ENCODE assay signal across 19 mouse cellular contexts in the genomic region with DNA sequence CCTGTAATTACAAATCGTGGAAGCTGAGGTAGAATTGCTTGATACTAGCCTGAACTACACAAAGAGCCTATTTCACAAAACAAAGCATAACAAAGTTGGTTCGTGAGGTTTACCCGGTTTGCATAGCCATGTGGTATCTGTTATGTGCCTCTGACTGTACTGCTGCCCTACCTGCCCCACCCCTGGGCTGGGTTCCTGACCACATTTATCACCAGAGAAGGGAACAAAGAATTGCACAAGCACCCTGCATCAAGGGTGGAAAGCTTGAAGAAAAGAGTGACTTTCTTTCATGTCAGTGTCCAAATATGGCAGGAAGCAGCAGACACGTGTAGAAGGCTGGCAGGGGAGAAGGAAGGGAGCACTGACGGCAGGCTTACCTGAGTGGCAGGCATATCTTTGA. TPM values are rescaled to one million over a fixed set of nuclear protein-coding genes. Genes with fewer than 3 reads are reported as not detected.
DNase-seq lines count a peak whose midpoint lies in the region; ATAC-seq and TF ChIP-seq lines count a peak whose summit lies in the region.
"Had no signal": no experiment of that assay in that cellular context is flagged by ENCODE, and none has a peak within 500 bp of the region (broad histone marks: within the 10 kb centered on the region; RNA-seq: fewer than 3 reads in every experiment).

No protein-coding gene starts in this region.

- H3K27me3 ChIP-seq in embryonic facial prominence, embryonic 15.5 days = no peaks in the 10 kb centered on the region
- no peaks in the 10 kb centered on the region for H3K27me3 ChIP-seq in embryonic facial prominence, embryonic 10.5 days (replicated peaks; ENCODE audit: low read depth, poor library complexity, severe bottlenecking)
- no peaks in the 10 kb centered on the region for H3K27me3 ChIP-seq in intestine, postnatal 0 days (replicated peaks; ENCODE audit: control insufficient read depth, insufficient read depth, low read length)
- H3K27me3 ChIP-seq in stomach, embryonic 16.5 days (ENCODE audit: control insufficient read depth, insufficient read depth, low read length) = no peaks in the 10 kb centered on the region
- H3K27me3 ChIP-seq: embryonic facial prominence, embryonic 13.5 days; neural tube, embryonic 15.5 days; Patski had no signal

- no peak for ATAC-seq in embryonic facial prominence, embryonic 15.5 days (ENCODE audit: insufficient number of reproducible peaks, low FRiP score, low TSS enrichment, low read depth)
- peak; percentile 65 for ATAC-seq in intestine, postnatal 0 days
- peak; percentile 81; the same call in 1 of the 2 replicates for ATAC-seq in stomach, embryonic 16.5 days (ENCODE audit: insufficient read depth, low FRiP score)
- ATAC-seq: forebrain, embryonic 16.5 days; Patski had no signal

- no peak overlapping the region for H3K4me3 ChIP-seq in embryonic facial prominence, embryonic 15.5 days (replicated peaks)
- H3K4me3 ChIP-seq in embryonic facial prominence, embryonic 10.5 days = no peak overlapping the region
- no peak overlapping the region for H3K4me3 ChIP-seq in intestine, postnatal 0 days (ENCODE audit: low read depth, low read length)
- H3K4me3 ChIP-seq in stomach, embryonic 16.5 days (replicated peaks; ENCODE audit: low read length) = no peak overlapping the region
- H3K4me3 ChIP-seq: embryonic facial prominence, embryonic 13.5 days; midbrain, embryonic 10.5 days; neural tube, embryonic 15.5 days had no signal

- H3K9me3 ChIP-seq in embryonic facial prominence, embryonic 15.5 days (replicated peaks) = no peaks in the 10 kb centered on the region
- H3K9me3 ChIP-seq in embryonic facial prominence, embryonic 10.5 days = no peaks in the 10 kb centered on the region
- no peaks in the 10 kb centered on the region for H3K9me3 ChIP-seq in intestine, postnatal 0 days (ENCODE audit: control insufficient read depth)
- H3K9me3 ChIP-seq in stomach, embryonic 16.5 days (replicated peaks; ENCODE audit: control insufficient read depth, low read length) = no peaks in the 10 kb centered on the region
- H3K9me3 ChIP-seq: embryonic facial prominence, embryonic 13.5 days; midbrain, embryonic 10.5 days; neural tube, embryonic 15.5 days had no signal

- peaks cover 73% of the 10 kb centered on the region for H3K36me3 ChIP-seq in embryonic facial prominence, embryonic 15.5 days
- peaks cover 92% of the 10 kb centered on the region for H3K36me3 ChIP-seq in embryonic facial prominence, embryonic 10.5 days (replicated peaks)
- H3K36me3 ChIP-seq in intestine, postnatal 0 days (ENCODE audit: control insufficient read depth, insufficient read depth) = peaks cover 22% of the 10 kb centered on the region; the same call in 1 of the 2 replicates
- no peaks in the 10 kb centered on the region for H3K36me3 ChIP-seq in stomach, embryonic 16.5 days (ENCODE audit: control insufficient read depth, insufficient read depth, low read length)

- no peak for TF ChIP-seq CTCF in intestine, postnatal 0 days (IDR thresholded peaks at IDR 0.05; ENCODE audit: low read depth)

- no peaks in the 10 kb centered on the region for H3K4me1 ChIP-seq in embryonic facial prominence, embryonic 15.5 days
- 0 out of 2 replicates have a peak, but pooled peaks cover 5% of the 10 kb centered on the region for H3K4me1 ChIP-seq in embryonic facial prominence, embryonic 10.5 days
- no peaks in the 10 kb centered on the region for H3K4me1 ChIP-seq in intestine, postnatal 0 days (replicated peaks; ENCODE audit: control insufficient read depth, insufficient read depth, low read length)
- H3K4me1 ChIP-seq in stomach, embryonic 16.5 days (ENCODE audit: control insufficient read depth, insufficient read depth, low read length) = no peaks in the 10 kb centered on the region
- H3K4me1 ChIP-seq: embryonic facial prominence, embryonic 13.5 days; midbrain, embryonic 10.5 days; neural tube, embryonic 15.5 days had no signal

- no peak overlapping the region for H3K9ac ChIP-seq in embryonic facial prominence, embryonic 15.5 days
- no peak overlapping the region for H3K9ac ChIP-seq in intestine, postnatal 0 days (ENCODE audit: low read depth, low read length)
- H3K9ac ChIP-seq in stomach, embryonic 16.5 days (ENCODE audit: low read length) = no peak overlapping the region
- H3K9ac ChIP-seq: neural tube, embryonic 15.5 days had no signal

- H3K4me2 ChIP-seq in embryonic facial prominence, embryonic 15.5 days (replicated peaks) = no peak overlapping the region
- H3K4me2 ChIP-seq in intestine, postnatal 0 days (replicated peaks; ENCODE audit: low read depth) = no peak overlapping the region
- no peak overlapping the region for H3K4me2 ChIP-seq in stomach, embryonic 16.5 days (ENCODE audit: low read depth, low read length)
- H3K4me2 ChIP-seq: embryonic facial prominence, embryonic 13.5 days; neural tube, embryonic 15.5 days had no signal

- WGBS in embryonic facial prominence, embryonic 15.5 days = 66% methylated on average over 5 of the region's 5 CpGs
- 87% methylated on average over 5 of the region's 5 CpGs for WGBS in embryonic facial prominence, embryonic 10.5 days
- 37% methylated on average over 5 of the region's 5 CpGs for WGBS in intestine, postnatal 0 days
- WGBS in stomach, embryonic 16.5 days = 68% methylated on average over 5 of the region's 5 CpGs

- DNase-seq in embryonic facial prominence, embryonic 10.5 days (ENCODE audit: low spot score) = no peak
- DNase-seq in CD8-positive naive resting alpha-beta T cell, adult 2 months (ENCODE audit: low read depth in 2 of 2, low spot score in 2 of 2) = peak; percentile 82 to 89
- DNase-seq in kidney, adult 8-10 months = no peak
- no peak for DNase-seq in c-Kit-positive CD71-positive TER-119-positive erythroid progenitor cells, embryonic 14.5 days (ENCODE audit: low spot score)
- no peak for DNase-seq in urinary bladder, postnatal 4 days (ENCODE audit: low spot score in 2 of 2)
- DNase-seq: adrenal gland, postnatal 36 days; cerebellum, adult 9-11 months; heart, adult 18-20 months; kidney, postnatal 25 days had no signal

- H3K27ac ChIP-seq in embryonic facial prominence, embryonic 15.5 days (replicated peaks) = peak overlapping the region; percentile 35
- H3K27ac ChIP-seq in embryonic facial prominence, embryonic 10.5 days (replicated peaks) = no peak overlapping the region
- H3K27ac ChIP-seq in intestine, postnatal 0 days (ENCODE audit: low read depth, low read length) = no peak overlapping the region
- peak overlapping the region; percentile 73 for H3K27ac ChIP-seq in stomach, embryonic 16.5 days (ENCODE audit: low read length)
- H3K27ac ChIP-seq: embryonic facial prominence, embryonic 13.5 days; midbrain, embryonic 10.5 days; neural tube, embryonic 15.5 days had no signal

RNA-seq across cellular contexts. Expression of gene Limd2, which starts 6.8 kb away (rescaled TPM):
- polyA plus RNA-seq in embryonic facial prominence, embryonic 15.5 days (2015; fragmentation: Nextera tagmentation; extraction: Ambion mirVana) = 250 and 257 TPM in 2 replicates
- polyA plus RNA-seq in embryonic facial prominence, embryonic 10.5 days (2016; fragmentation: Nextera tagmentation; extraction: Ambion mirVana) = 445 and 476 TPM in 2 replicates
- 32.6 and 34.6 TPM in 2 replicates for polyA plus RNA-seq in intestine, postnatal 0 days (2015; fragmentation: Nextera tagmentation; extraction: Ambion mirVana)
- 95.6 and 111 TPM in 2 replicates for polyA plus RNA-seq in stomach, embryonic 16.5 days (2015; fragmentation: Nextera tagmentation; extraction: Ambion mirVana)

RNA-seq across cellular contexts. Expression of gene Gm10840, which starts 6.8 kb away (rescaled TPM):
- 0.71 TPM in 1 of 2 replicates, not detected in the other for polyA plus RNA-seq in embryonic facial prominence, embryonic 15.5 days (2015; fragmentation: Nextera tagmentation; extraction: Ambion mirVana)
- 1.5 TPM in 1 of 2 replicates, not detected in the other for polyA plus RNA-seq in embryonic facial prominence, embryonic 10.5 days (2016; fragmentation: Nextera tagmentation; extraction: Ambion mirVana)
- polyA plus RNA-seq in intestine, postnatal 0 days (2015; fragmentation: Nextera tagmentation; extraction: Ambion mirVana) = not detected in 2 replicates
- polyA plus RNA-seq in stomach, embryonic 16.5 days (2015; fragmentation: Nextera tagmentation; extraction: Ambion mirVana) = not detected in 2 replicates
- polyA plus RNA-seq: embryonic facial prominence, embryonic 13.5 days; hindbrain, embryonic 11.5 days; liver, adult 2 months; midbrain, embryonic 10.5 days; neural tube, embryonic 15.5 days; Patski had no signal

RNA-seq across cellular contexts. Expression of gene Strada, which starts 34.5 kb away (rescaled TPM):
- polyA plus RNA-seq in embryonic facial prominence, embryonic 15.5 days (2015; fragmentation: Nextera tagmentation; extraction: Ambion mirVana) = 28.4 and 29.3 TPM in 2 replicates
- polyA plus RNA-seq in embryonic facial prominence, embryonic 10.5 days (2016; fragmentation: Nextera tagmentation; extraction: Ambion mirVana) = 40.0 and 40.4 TPM in 2 replicates
- 5.7 and 6.4 TPM in 2 replicates for polyA plus RNA-seq in intestine, postnatal 0 days (2015; fragmentation: Nextera tagmentation; extraction: Ambion mirVana)
- polyA plus RNA-seq in stomach, embryonic 16.5 days (2015; fragmentation: Nextera tagmentation; extraction: Ambion mirVana) = 18.8 and 19.6 TPM in 2 replicates

RNA-seq across cellular contexts. Expression of gene Ccdc47, which starts 48.7 kb away (rescaled TPM):
- polyA plus RNA-seq in embryonic facial prominence, embryonic 15.5 days (2015; fragmentation: Nextera tagmentation; extraction: Ambion mirVana) = 88.9 and 91.8 TPM in 2 replicates
- polyA plus RNA-seq in embryonic facial prominence, embryonic 10.5 days (2016; fragmentation: Nextera tagmentation; extraction: Ambion mirVana) = 71.2 and 72.9 TPM in 2 replicates
- 41.9 and 45.4 TPM in 2 replicates for polyA plus RNA-seq in intestine, postnatal 0 days (2015; fragmentation: Nextera tagmentation; extraction: Ambion mirVana)
- 100 and 112 TPM in 2 replicates for polyA plus RNA-seq in stomach, embryonic 16.5 days (2015; fragmentation: Nextera tagmentation; extraction: Ambion mirVana)

RNA-seq across cellular contexts. Expression of gene Ddx42, which starts 49.3 kb away (rescaled TPM):
- 71.1 and 77.5 TPM in 2 replicates for polyA plus RNA-seq in embryonic facial prominence, embryonic 15.5 days (2015; fragmentation: Nextera tagmentation; extraction: Ambion mirVana)
- polyA plus RNA-seq in embryonic facial prominence, embryonic 10.5 days (2016; fragmentation: Nextera tagmentation; extraction: Ambion mirVana) = 107 and 108 TPM in 2 replicates
- polyA plus RNA-seq in intestine, postnatal 0 days (2015; fragmentation: Nextera tagmentation; extraction: Ambion mirVana) = 28.1 and 30.0 TPM in 2 replicates
- polyA plus RNA-seq in stomach, embryonic 16.5 days (2015; fragmentation: Nextera tagmentation; extraction: Ambion mirVana) = 69.6 and 70.0 TPM in 2 replicates

Comparison
In these comparisons a context has a peak if more than half of its experiments do, and no peak if none do; other contexts are left out.
1. H3K27ac ChIP-seq: peak in embryonic facial prominence, embryonic 15.5 days (single experiment) and stomach, embryonic 16.5 days (single experiment); none in embryonic facial prominence, embryonic 10.5 days (single experiment) and intestine, postnatal 0 days (single experiment).
2. DNase-seq: peak in CD8-positive naive resting alpha-beta T cell, adult 2 months (2 of 2); none in embryonic facial prominence, embryonic 10.5 days (single experiment), kidney, adult 8-10 months (0 of 2), c-Kit-positive CD71-positive TER-119-positive erythroid progenitor cells, embryonic 14.5 days (single experiment) and urinary bladder, postnatal 4 days (0 of 2).